ENCODE assay signal across 22 mouse cellular contexts in the genomic region with DNA sequence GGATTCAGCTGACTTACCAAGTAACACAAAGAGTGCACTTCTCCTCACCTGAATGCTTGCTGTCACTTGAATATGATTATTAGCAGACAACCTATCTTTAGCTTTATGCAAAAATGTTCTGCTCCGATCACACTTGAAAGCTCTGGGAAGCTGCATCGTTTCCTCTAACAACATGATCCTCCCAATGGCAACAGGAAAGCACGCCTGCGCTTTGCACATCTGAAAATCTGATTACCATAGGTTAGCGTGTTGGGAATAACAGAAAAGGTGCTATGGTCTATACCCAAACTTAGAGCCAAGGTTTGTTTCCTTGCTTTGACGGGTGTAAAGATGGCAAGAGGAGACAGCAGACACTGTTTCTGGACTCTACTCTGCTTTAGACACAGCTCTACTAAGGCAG.
"Had no signal": no experiment of that assay in that cellular context is flagged by ENCODE, and none has a peak within 500 bp of the region (broad histone marks: within the 10 kb centered on the region; RNA-seq: fewer than 3 reads in every experiment).

No protein-coding gene starts in this region.

- H3K4me3 ChIP-seq: heart, embryonic 12.5 days; hindbrain, embryonic 13.5 days; hindbrain, embryonic 15.5 days; kidney, embryonic 15.5 days; limb, embryonic 13.5 days; limb, embryonic 15.5 days; liver, embryonic 12.5 days had no signal

- H3K9ac ChIP-seq: heart, embryonic 12.5 days; hindbrain, embryonic 13.5 days; hindbrain, embryonic 15.5 days; kidney, embryonic 15.5 days; limb, embryonic 13.5 days; limb, embryonic 15.5 days; liver, embryonic 12.5 days; liver, embryonic 14.5 days had no signal

- H3K27me3 ChIP-seq: heart, embryonic 12.5 days; hindbrain, embryonic 15.5 days; kidney, embryonic 15.5 days; limb, embryonic 13.5 days; limb, embryonic 15.5 days; liver, embryonic 12.5 days had no signal

- DNase-seq: gastrocnemius, postnatal 10 days; gastrocnemius, postnatal 36 days; heart, postnatal 10 days; kidney, adult 11 months; kidney, adult 2 months; kidney, adult 9 months; kidney, postnatal 14 days; kidney, postnatal 36 days; layer of hippocampus, adult 9-11 months; layer of hippocampus, postnatal 36 days; left cerebral cortex, postnatal 4 days had no signal

- H3K4me1 ChIP-seq: heart, embryonic 12.5 days; hindbrain, embryonic 13.5 days; hindbrain, embryonic 15.5 days; liver, embryonic 12.5 days had no signal

- H3K27ac ChIP-seq: hindbrain, embryonic 13.5 days; hindbrain, embryonic 15.5 days; hindbrain, postnatal 0 days; kidney, embryonic 15.5 days; kidney, postnatal 0 days; limb, embryonic 13.5 days; limb, embryonic 15.5 days; liver, embryonic 12.5 days; liver, embryonic 14.5 days had no signal

- H3K4me2 ChIP-seq: heart, embryonic 12.5 days; hindbrain, embryonic 13.5 days; hindbrain, embryonic 15.5 days; kidney, embryonic 15.5 days; limb, embryonic 13.5 days; limb, embryonic 15.5 days; liver, embryonic 12.5 days had no signal

- ATAC-seq: hindbrain, postnatal 0 days; intestine, embryonic 16.5 days; liver, embryonic 12.5 days had no signal

- H3K9me3 ChIP-seq: hindbrain, embryonic 13.5 days; hindbrain, embryonic 15.5 days; kidney, embryonic 15.5 days; limb, embryonic 13.5 days; limb, embryonic 15.5 days; liver, embryonic 12.5 days had no signal

- H3K36me3 ChIP-seq: heart, embryonic 12.5 days; hindbrain, embryonic 13.5 days; hindbrain, embryonic 15.5 days; kidney, embryonic 15.5 days; limb, embryonic 13.5 days; limb, embryonic 15.5 days; liver, embryonic 12.5 days had no signal
